Mouse (Mus musculus): ENCODE data around the gene BC051019.
A peak's percentile ranks its signal among the peaks of the same experiment; 100 is the strongest.

The BC051019 gene

DNA sequence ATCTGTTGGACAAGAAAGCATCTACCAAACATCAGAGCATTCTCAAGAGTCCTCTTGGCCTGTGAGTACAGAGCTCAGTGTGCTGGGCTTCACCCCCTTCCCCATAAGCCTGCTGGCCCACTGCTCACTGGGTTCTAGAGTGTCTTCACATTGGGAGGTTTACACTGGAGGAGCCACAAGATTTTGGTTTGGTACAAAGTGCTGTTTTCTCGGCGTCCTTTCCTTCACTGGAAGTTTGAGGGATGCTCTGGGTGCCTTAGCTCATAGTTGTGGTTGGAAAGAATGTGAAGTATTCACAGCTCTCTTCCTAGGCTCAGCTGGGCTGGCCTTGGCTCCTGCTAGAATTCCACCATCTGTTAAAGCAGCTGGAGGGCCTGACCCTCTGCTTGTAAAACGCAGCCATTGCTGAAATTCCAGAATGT lies 14.7 kb downstream of the BC051019 start:
- no peak for DNase-seq (ENCODE audit: low spot score)

DNA sequence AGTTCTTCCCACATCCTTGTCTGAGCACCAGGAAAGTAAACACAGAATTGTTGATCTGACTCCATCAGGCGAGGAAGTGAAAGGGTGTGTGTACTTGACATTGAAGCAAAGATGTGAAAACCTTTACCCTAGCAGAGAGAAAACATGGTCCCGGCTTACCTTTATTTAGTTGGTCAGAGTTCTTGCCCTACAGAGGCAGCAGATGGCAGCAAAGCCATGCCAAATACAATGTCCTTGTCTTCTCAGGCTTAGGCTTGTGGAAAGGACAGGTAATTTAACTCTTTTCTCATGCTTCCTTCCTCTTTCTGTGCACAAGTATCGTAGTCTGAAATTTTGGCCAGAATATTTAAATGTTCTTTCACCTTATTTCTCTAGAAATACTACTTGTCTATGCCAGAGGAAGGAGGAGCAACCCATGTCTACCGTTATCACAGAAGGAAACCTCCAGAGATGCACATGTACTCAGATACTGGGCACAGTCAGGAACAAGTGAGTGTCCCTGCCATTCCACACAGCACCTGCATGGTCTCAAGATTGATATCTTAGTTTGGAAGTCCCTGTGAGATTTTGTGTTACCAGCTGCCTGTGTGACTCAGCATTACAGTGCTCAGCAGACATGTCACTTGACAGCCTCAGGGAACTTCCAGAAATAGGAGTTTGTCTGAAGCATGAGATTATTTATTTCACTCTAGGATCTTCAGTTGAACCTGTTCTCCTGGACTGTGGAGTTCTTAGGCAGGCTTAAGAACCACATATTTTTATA lies 16.4 kb downstream of the BC051019 start:
- DNase-seq (ENCODE audit: low spot score), result peak; percentile 35

GRCm38 (mm10) chr7:109704461-109704860 lies 19.2 kb downstream of the BC051019 start:
- DNase-seq (ENCODE audit: low spot score), result no peak

GRCm38 (mm10) chr7:109704016-109704377 lies 19.7 kb downstream of the BC051019 start:
- no peak for DNase-seq (ENCODE audit: low spot score)

DNA sequence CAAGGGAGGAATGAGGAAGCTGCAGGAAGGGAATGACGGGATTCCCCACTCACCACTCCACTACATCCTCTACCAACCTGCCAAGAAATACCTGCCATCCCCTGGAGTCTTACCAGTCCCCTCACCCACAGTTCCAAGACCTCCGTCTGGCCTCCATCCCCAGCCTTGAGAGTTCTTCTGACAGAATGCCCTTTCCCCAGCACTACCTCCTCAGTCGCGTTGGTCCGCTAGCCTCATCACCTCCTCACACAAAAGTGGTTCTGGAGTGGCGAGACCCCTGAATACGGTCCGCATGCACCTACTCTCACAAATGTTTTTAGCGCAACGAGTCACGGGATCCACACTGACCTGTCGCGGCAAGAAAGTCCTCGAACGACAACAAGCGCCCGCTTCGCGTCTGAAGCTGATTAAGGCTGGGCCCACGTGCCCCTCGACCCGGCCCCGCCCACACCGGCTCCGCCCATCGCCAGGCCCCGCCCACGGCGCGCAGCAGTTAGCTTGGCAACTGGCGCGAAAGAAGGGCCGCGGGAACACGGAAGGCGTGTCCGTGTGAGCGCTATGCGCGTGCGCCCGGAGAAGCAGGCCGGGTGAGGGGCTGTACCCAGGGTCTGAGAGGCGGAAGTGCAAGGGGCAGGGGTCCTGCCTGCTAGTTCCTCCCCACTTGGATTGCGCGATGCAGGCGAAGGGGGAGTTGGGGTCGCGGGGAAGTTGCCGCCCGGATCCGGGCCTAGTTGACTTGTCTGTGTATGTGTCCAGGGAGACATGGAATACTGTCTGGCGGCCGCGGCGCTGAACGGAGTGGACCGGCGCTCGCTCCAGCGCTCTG lies 20.2 kb downstream of the BC051019 start, which contains the start of the genes St5 and Akip1:
Gene St5 (minus strand): TSS at position 416 of the 826 bp plus-strand sequence.
Gene Akip1 (plus strand): TSS at position 501 of the 826 bp plus-strand sequence.
- peak; percentile 92 for DNase-seq (ENCODE audit: low spot score)

DNA sequence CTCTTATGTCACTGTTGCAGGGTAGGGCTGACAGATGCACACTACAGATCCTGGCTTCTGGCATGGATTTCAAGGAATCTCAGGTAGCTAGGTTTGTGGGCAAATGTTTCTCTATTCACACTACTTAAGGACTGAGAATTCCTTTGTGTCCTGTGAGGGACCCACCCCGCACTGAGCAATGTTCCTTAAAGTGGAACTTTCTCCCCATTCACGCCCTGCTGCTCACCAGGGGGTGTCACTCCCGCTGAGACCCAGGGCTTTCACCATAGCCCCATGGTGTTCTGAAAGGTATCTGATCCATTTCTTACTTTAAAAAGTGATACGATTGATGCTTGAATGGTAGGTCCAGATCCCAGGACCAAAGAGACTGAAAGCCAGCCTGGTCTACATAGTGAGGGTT lies 20.9 kb downstream of the BC051019 start:
- no peak for DNase-seq (ENCODE audit: low spot score)

DNA sequence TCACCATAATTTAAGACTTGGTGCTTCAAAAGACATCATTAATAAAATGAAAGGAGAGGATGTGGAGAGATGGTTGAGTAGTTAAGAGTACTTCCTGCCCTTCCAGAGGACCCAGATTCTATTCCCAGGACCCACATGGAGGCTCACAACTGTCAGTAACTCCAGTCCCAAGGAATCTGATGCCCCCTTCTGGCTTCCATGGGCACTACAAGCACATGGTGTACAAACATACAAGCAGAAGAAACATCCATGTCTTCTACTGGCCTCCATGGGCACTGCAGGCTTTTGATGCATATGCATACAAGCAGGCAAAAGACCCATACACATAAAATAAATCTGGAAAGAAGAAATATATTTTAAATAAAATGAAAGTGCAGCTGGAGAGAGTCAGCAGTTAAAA lies 23.4 kb downstream of the BC051019 start:
- no peak for DNase-seq (ENCODE audit: low spot score)

- no peak for DNase-seq (ENCODE audit: low spot score)
These were observed 28.3 kb downstream of the BC051019 start for GRCm38 (mm10) chr7:109695339-109695726.

DNA sequence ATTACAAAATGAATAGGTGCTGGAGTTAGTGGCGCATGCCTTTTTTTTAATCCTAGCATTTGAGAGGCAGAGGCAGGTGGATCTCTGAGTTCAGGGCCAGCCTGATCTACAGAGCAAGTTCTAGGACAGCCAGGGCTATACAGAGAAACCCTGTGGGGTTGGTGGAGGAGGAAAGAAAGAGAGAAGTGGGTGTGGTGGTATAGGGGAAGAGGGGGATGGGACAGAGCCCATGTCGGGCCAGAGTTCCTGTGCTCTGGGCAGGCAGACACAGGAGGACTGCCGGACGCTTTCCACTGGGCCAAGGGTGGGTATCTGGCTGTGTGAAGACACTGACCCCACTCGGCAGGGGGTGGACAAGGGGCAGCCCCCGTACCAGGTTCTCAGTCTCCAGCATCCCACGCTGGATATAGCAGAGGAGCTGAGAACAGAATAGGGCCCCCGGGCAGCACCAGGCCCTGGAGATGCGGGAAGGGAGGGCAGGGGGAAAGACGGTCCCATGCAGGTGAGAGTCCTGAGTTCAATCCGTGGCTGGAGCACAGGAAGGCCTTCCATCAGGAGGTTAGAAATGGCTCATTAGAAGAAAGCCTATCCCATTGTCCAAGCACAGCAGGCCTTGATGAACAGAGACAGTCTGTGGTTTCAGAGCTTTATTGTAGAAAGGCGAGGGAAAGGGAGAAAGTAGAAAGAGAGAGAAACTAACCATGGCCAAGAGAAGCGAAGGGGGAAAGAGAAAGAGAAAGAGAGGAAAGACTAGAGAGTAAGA lies 28.9 kb downstream of the BC051019 start:
- DNase-seq (ENCODE audit: low spot score), result no peak

- no peak for DNase-seq (ENCODE audit: low spot score)
These were observed 32.7 kb downstream of the BC051019 start for GRCm38 (mm10) chr7:109690961-109691360.

- DNase-seq (ENCODE audit: low spot score), result no peak
These were observed 33.5 kb downstream of the BC051019 start for GRCm38 (mm10) chr7:109690101-109690500.

DNA sequence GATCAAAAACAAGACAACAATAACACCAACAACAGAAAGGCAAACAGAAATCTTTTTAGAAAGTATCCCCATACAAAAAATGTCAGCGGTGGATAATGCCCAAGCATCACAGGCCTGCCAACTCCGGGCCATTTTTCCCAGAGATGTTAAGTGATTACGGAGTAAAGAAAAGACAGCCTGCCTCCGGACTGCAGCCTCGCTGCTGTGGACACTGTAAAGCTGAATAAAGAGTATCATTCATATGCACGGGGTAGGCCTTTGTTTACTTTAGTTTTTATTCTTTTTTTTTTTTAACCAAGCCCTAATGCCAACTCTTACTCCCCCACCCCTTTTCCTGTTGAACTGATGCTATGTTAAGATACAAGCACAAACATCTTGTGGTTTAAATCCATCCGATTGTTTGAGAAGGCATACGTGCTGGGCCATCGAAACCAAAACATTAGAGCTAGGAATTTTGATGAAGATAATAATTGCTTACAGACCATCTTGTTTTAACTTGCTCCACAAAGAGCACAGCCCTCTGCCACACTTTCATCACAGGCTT lies 37.0 kb downstream of the BC051019 start:
- no peak for DNase-seq (ENCODE audit: low spot score)

GRCm38 (mm10) chr7:109680879-109681278 lies 42.8 kb downstream of the BC051019 start:
- no peak for DNase-seq (ENCODE audit: low spot score)

GRCm38 (mm10) chr7:109680284-109680683 lies 43.4 kb downstream of the BC051019 start:
- DNase-seq (ENCODE audit: low spot score), result no peak

DNA sequence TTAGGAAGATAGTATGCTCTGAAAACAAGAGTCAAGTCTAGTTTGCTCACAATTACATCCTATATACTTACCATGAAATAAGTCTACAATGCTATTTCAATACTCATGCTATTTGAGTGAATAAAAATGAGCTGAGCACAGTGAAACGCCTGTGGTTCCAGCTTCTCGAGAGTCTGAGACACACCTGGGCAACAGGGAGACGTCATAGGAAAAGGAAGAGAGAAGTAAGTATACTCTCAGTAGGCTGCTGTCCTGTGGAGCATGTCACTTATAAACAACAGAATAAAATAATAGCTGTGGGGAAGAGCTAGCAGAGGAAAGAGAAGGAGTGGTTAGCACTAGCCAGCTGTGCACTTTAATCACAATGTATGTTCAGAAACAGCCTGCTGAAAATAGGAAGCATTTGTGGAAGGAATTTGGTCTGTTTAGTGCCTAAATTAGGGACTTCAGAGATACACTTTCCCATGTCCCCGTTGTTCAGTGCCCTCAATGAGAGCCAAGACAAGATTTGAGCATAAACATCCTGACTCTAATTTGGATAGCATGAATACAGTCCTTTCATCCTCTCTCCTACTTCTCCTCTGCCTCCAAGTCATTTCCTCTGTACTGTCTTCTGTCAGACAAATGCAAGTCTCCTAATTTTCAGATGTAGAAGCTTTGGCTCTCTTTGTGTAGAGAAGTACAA lies 48.6 kb downstream of the BC051019 start:
- no peak for DNase-seq (ENCODE audit: low spot score)

- DNase-seq (ENCODE audit: low spot score), result no peak
These were observed 51.8 kb downstream of the BC051019 start for GRCm38 (mm10) chr7:109671581-109672471.

DNA sequence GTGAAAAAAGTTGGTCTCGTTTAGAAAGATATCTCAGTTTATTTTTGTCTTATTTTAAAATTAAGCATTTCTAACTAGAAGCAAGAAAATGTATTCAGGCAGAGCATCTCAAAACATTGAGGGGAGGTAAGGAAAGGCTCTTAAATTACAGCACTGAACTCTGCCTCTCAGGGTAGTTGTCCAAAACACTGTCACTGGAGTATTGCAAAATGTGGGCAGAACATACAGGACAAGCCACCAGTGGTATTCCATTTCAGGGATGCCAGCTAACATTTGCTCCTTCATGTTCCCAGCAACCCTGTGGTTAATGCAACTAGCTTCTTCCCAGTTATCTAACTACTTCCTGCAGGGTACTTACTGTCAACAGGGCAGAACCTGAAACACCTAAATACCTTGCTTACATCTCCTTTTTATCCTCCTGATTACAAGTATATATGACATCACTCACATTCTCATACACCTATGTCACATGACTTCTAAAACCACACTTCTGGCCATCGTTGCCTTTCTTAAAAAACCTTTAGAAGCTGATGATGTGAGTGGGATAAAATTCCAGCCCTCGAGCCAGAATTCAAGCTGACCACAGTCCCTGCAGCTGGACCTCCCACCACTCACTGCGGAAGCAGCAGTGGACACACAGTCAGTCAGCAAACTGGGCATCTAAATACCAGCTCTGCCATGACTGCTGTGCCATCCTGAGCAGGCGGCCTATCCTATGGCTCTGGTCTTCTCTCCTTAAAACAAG lies 54.1 kb downstream of the BC051019 start:
- no peak for DNase-seq (ENCODE audit: low spot score)

GRCm38 (mm10) chr7:109666664-109667063 lies 57.0 kb downstream of the BC051019 start:
- DNase-seq (ENCODE audit: low spot score), result no peak

DNA sequence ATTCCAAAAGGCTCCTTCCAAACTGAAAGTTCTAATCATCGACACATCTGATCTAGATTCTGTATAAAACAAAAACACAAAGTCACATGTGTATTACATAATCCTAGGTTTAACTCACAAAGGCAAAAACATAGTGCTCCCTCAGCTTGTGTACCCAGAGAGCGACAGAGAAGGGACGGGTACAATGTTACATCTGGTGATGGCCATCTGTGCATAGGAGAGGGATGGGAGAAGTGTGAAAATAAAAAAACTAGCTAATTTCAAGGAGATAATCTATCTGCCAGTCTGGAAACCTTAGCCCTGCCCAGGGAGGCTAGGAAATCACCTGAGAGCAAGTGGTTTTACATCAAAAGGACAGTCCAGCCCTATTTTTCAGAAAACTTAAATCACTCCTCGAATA lies 61.0 kb downstream of the BC051019 start:
- DNase-seq (ENCODE audit: low spot score), result no peak
